Mouse (Mus musculus): ENCODE data around the gene Xpo4. TPM values are rescaled to one million over a fixed set of nuclear protein-coding genes. Genes with fewer than 3 reads are reported as not detected.
"Not testable (repeated sequence)": the region's sequence is repeated elsewhere in the genome, so short reads cannot be mapped to it uniquely, and the experiment has no call there.

Gene Xpo4
- total RNA-seq (2022): 10 to 100 TPM; 10.0 to 11.7 (median 10.7) TPM

GRCm38 (mm10) chr14:57664822-57665627 is at the start of gene Xpo4:
Xpo4 (minus strand) TSS chr14:57665430.
- peak; percentile 65 to 72 for DNase-seq (ENCODE audit: low spot score in 2 of 2)

- DNase-seq (ENCODE audit: low spot score in 2 of 2): no peak
These were observed 47.7 kb upstream of the Xpo4 start for GRCm38 (mm10) chr14:57712884-57713283.

- no peak for DNase-seq (ENCODE audit: low spot score in 2 of 2)
These were observed 45.8 kb upstream of the Xpo4 start for GRCm38 (mm10) chr14:57711059-57711458.

DNA sequence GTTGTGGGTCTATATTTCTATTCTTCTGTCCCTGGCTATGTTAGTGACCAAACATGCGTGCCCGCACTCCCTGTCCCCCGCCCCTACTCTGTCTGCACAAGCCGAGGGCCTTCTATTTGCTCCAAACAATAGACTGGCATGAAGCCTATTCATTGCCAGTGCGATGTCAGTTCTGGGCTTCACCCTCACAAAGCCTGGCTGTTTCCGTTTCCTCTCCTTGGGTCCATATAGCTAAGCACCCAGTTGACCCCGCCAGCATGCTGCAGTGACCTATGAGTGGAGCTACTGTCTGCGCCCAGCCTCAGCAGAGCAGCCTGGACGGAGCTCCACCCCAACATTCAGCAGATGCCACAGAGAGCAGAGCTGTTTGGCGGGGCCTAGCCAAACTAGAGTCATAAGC is 43.9 kb upstream of the Xpo4 start:
- DNase-seq (ENCODE audit: low spot score in 2 of 2): no peak

- DNase-seq (ENCODE audit: low spot score in 2 of 2): no peak
These were observed 43.4 kb upstream of the Xpo4 start for GRCm38 (mm10) chr14:57708580-57708979.

DNA sequence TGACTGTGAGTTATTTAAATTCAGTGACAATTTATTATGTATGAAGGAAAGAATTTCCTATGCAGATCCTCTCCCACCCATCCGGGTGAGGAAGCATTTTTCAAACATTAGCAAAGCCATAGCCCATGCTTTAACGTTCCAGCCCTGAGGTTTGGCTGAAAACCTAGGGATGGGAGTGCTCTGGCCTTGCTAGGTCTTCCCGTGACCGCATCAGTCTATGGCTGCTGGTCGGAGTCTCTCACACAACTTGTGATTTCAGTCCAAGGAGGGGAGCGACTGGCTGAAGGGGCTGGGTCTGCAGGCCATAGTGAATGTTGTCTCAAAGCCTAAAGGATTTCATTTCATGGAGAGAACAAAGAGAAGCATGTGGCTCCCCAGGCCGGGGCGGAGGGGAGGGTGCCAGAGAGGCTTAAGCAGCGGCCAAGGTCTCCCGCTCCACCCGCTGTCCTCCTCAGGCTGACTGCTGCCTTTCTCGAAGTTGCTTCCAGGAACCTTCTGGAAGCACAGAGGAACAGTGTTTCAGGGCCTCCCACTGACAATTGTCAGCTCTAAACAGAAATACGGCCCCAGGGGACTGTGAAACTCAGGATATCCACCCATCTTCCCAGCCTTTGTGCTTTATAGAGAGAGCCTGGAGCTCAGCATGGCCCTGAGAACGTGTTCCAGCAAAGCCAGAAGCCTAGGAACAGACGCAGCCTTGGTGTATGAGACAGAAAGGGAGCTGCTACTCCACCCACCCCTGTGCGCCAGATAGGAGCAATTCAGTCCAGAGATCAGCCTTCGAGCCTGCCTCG is 42.1 kb upstream of the Xpo4 start:
- no peak for DNase-seq (ENCODE audit: low spot score in 2 of 2)

DNA sequence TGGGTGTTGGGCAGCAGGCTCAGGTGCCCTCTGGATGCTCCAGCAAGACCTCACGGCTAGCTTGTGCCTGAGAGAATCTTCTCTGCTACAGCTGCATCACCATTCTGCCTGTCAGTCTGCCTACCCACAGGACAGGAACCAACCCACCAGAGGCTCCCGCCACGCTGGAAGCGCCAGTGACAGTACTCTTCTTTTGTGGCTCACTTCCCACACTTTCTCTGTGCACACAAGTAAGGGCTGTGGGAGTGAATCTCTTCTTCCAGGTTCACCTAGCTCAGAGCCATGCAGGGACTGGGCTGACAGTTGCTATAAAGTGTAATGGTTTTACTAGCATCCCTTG is 41.5 kb upstream of the Xpo4 start:
- no peak for DNase-seq (ENCODE audit: low spot score in 2 of 2)

DNA sequence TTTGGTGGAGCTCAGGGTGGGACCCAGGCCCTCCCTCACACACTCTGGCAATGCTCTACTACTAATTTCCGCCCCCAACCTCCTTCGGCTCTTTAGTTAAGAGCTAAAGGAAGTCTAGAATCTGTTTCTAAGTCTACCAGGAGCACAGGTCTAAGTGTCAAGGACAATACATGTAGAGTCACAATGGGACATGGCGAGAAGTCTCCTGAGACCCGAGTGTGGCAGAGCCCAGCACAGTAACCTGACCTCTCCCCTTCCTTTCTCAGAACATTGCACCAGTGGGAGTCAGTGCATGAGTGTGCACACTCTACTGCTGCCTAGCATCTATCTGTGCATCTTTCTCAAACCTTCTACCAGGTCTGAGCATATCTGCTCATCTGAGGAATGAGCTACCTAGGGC is 40.5 kb upstream of the Xpo4 start:
- no peak for DNase-seq (ENCODE audit: low spot score in 2 of 2)

DNA sequence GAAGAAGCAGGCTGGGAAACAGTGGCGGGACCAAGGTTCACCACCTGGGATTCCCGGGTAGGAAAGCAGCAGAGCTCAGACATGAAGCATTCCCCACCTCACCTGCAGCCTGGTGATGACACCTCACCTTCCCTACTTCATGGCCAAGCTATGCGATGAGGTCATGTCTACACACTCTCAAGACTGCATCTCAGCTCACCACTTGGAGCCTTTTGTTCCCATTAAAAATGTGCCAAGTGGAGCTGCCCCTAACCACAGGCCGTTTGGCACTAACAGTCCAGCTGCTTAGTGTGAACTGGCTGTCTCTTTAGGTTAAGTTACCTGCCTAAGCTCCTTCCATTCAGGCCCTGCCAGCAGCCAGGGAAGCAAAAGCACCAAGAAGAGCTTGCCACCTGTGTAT is 39.8 kb upstream of the Xpo4 start:
- DNase-seq (ENCODE audit: low spot score in 2 of 2): no peak

- no peak for DNase-seq (ENCODE audit: low spot score in 2 of 2)
These were observed 36.8 kb upstream of the Xpo4 start for GRCm38 (mm10) chr14:57701915-57702477.

GRCm38 (mm10) chr14:57699461-57699970 is 34.3 kb upstream of the Xpo4 start:
- DNase-seq (ENCODE audit: low spot score in 2 of 2): no peak

- DNase-seq (ENCODE audit: low spot score in 2 of 2): no peak
These were observed 33.8 kb upstream of the Xpo4 start for GRCm38 (mm10) chr14:57699016-57699415.

DNA sequence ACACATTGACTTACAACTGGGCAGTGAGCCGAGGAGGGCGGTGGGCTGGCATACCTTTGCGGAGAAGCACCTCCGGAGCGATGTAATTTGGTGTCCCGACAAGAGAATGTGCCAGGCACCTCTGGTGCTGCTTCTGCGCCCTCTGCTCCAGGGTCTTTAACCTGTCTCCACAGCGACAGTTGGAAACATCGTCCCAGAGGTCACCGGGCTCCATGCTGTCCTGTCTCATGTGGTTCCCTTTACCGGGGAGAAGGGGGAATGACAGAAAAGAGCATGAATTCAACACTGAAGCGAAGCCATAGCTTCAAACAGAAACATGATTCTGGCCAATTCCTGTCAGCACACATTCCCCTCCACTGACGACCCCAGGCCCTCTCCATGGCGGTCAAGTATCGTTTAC is 30.8 kb upstream of the Xpo4 start:
- peak in 1 of 2 experiments; percentile 0 for DNase-seq (ENCODE audit: low spot score in 2 of 2)

- DNase-seq (ENCODE audit: low spot score in 2 of 2): no peak
These were observed 30.3 kb upstream of the Xpo4 start for GRCm38 (mm10) chr14:57695550-57695949.

GRCm38 (mm10) chr14:57694246-57694645 is 29.0 kb upstream of the Xpo4 start:
- DNase-seq (ENCODE audit: low spot score in 2 of 2): no peak

- DNase-seq (ENCODE audit: low spot score in 2 of 2): no peak
These were observed 27.4 kb upstream of the Xpo4 start for GRCm38 (mm10) chr14:57692517-57693130.

- no peak for DNase-seq (ENCODE audit: low spot score in 2 of 2)
These were observed 26.1 kb upstream of the Xpo4 start for GRCm38 (mm10) chr14:57691316-57691715.

DNA sequence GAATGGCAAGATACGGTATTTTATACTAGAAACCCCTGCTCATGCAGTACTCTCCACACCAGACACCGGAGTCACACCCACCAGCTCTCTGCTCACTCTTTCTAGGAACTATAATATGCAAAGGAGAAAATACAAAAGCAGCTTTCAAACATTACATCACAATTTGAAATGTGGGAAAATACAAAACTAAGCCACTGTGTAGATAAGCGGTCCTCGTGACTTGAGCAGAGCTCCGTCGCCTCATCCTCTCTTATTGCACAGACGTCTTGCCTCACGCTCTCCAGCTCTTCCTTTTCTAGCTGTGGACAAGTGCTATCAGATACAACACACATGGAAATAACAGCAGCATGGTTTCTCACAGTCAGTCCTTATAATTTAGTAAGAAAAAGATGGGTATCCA is 25.5 kb upstream of the Xpo4 start:
- DNase-seq (ENCODE audit: low spot score in 2 of 2): no peak

- not testable (repeated sequence) for DNase-seq (ENCODE audit: low spot score in 2 of 2)
These were observed 22.8 kb upstream of the Xpo4 start for GRCm38 (mm10) chr14:57688066-57688465.

GRCm38 (mm10) chr14:57687441-57687840 is 22.2 kb upstream of the Xpo4 start:
- DNase-seq (ENCODE audit: low spot score in 2 of 2): no peak

DNA sequence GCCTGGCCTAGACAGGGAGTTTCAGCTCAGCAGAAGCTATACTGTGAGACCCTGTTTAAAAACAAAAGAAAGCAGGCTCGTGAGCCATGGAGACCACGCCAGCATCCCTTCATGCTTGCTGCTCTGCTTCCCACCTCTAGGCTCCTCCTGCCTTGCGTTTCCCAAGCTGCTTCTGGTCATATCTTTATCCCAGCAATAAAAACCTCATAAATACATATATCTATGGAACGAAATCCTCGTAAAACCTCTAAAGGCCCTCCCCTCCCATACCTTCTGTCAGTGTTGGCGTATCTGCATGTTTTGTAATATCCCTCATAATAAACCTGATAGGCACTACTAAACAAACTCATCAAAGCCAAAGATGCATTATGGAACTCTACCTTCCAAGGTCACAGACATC is 21.4 kb upstream of the Xpo4 start:
- no peak for DNase-seq (ENCODE audit: low spot score in 2 of 2)

DNA sequence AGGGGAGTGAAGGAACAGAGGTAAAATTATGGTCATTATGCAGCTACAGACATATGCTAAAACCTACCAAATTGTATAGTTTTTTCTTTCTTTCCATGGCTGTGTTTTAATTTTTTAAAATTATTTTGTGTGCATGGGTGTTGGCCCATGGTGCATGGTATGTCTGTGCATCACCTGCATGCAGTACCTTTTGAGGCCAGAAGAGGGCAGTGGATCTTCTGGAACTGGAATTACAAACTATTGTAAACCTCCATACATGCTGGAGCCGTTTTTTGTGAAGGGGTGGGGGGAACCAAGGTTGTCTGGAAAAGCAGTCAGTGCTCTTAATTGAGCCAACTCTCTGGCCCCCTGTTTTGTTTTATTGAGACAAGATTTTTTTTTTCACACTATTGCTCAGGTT is 19.3 kb upstream of the Xpo4 start:
- DNase-seq (ENCODE audit: low spot score in 2 of 2): peak; percentile 37 to 46

Measured in gastrocnemius, adult 8-10 months (tissue).